Mouse (Mus musculus): ENCODE results near the gene Mapk1ip1.

- no peak for TF ChIP-seq CTCF (IDR thresholded peaks at IDR 0.05; ENCODE audit: extremely low read depth, insufficient read depth, insufficient read length, insufficient replicate concordance)
- no peak for TF ChIP-seq POLR2A (IDR thresholded peaks at IDR 0.05; ENCODE audit: low read depth, low read length)
Measured at GRCm38 (mm10) chr7:138848028-138848920, 2.2 kb upstream of the Mapk1ip1 start.
